ENCODE assay signal across 8 mouse cellular contexts in genomic region chr2:141434731-141435570, GRCm38 (mm10).
DNase-seq lines count a peak whose midpoint lies in the region; ATAC-seq lines count a peak whose summit lies in the region.

No protein-coding gene starts in this region.

- H3K27me3 ChIP-seq in hindbrain, embryonic 14.5 days (ENCODE audit: control insufficient read depth, insufficient read depth, low read length): no peaks in the 10 kb centered on the region
- H3K27me3 ChIP-seq in hindbrain, embryonic 10.5 days (ENCODE audit: insufficient read depth, poor library complexity, severe bottlenecking): no peaks in the 10 kb centered on the region
- no peaks in the 10 kb centered on the region for H3K27me3 ChIP-seq in stomach, embryonic 16.5 days (ENCODE audit: control insufficient read depth, insufficient read depth, low read length)

- H3K4me3 ChIP-seq in hindbrain, embryonic 14.5 days (replicated peaks; ENCODE audit: low read length): no peak overlapping the region
- no peak overlapping the region for H3K4me3 ChIP-seq in hindbrain, embryonic 10.5 days
- 0 out of 2 replicates have a peak overlapping the region, but pooled peaks have one; percentile 17 for H3K4me3 ChIP-seq in stomach, embryonic 16.5 days (replicated peaks; ENCODE audit: low read length)

- ATAC-seq in hindbrain, embryonic 14.5 days (ENCODE audit: low FRiP score): no peak
- peak; percentile 33; the same call in 1 of the 2 replicates for ATAC-seq in stomach, embryonic 16.5 days (ENCODE audit: insufficient read depth, low FRiP score)

- peak; percentile 38 for DNase-seq in hindbrain, embryonic 14.5 days (ENCODE audit: low spot score)
- DNase-seq in hindbrain, embryonic 10.5 days (ENCODE audit: low spot score): no peak
- DNase-seq in cerebellum, adult 11-12 months: peak; percentile 63
- DNase-seq in kidney, adult 9 months: peak; percentile 11
- DNase-seq in left cerebral cortex, postnatal 25 days (ENCODE audit: low spot score in 2 of 2): peak; percentile 28 to 70
- no peak for DNase-seq in yolk sac, embryonic 10.5 days (ENCODE audit: low spot score)
- DNase-seq in heart, postnatal 4 days: no peak

- intact Hi-C loops in left cerebral cortex, postnatal 25 days (cut with DNase I): loop anchor here (10.0 kb wide), 1 partner anchor 820 kb away; no protein-coding TSS in a partner anchor

- peaks cover 12% of the 10 kb centered on the region for H3K4me1 ChIP-seq in hindbrain, embryonic 14.5 days (replicated peaks; ENCODE audit: control insufficient read depth, insufficient read depth, low read length)
- H3K4me1 ChIP-seq in hindbrain, embryonic 10.5 days (replicated peaks): 0 out of 2 replicates have a peak, but pooled peaks cover 5% of the 10 kb centered on the region
- H3K4me1 ChIP-seq in stomach, embryonic 16.5 days (ENCODE audit: control insufficient read depth, insufficient read depth, low read length): no peaks in the 10 kb centered on the region

- H3K9ac ChIP-seq in hindbrain, embryonic 14.5 days: no peak overlapping the region
- H3K9ac ChIP-seq in stomach, embryonic 16.5 days (ENCODE audit: low read length): no peak overlapping the region

- no peaks in the 10 kb centered on the region for H3K36me3 ChIP-seq in hindbrain, embryonic 14.5 days (replicated peaks; ENCODE audit: control insufficient read depth, insufficient read depth)
- H3K36me3 ChIP-seq in hindbrain, embryonic 10.5 days: no peaks in the 10 kb centered on the region
- no peaks in the 10 kb centered on the region for H3K36me3 ChIP-seq in stomach, embryonic 16.5 days (ENCODE audit: control insufficient read depth, insufficient read depth, low read length)

- H3K27ac ChIP-seq in hindbrain, embryonic 14.5 days: no peak overlapping the region; the same call in 1 of the 2 replicates
- no peak overlapping the region for H3K27ac ChIP-seq in hindbrain, embryonic 10.5 days
- peak overlapping the region; percentile 1; the same call in 1 of the 2 replicates for H3K27ac ChIP-seq in stomach, embryonic 16.5 days (ENCODE audit: low read length)

- H3K4me2 ChIP-seq in hindbrain, embryonic 14.5 days (replicated peaks): no peak overlapping the region; the same call in 1 of the 2 replicates
- H3K4me2 ChIP-seq in stomach, embryonic 16.5 days (ENCODE audit: low read depth, low read length): peak overlapping the region; percentile 39

- no peaks in the 10 kb centered on the region for H3K9me3 ChIP-seq in hindbrain, embryonic 14.5 days (ENCODE audit: control insufficient read depth, low read length)
- no peaks in the 10 kb centered on the region for H3K9me3 ChIP-seq in hindbrain, embryonic 10.5 days
- H3K9me3 ChIP-seq in stomach, embryonic 16.5 days (replicated peaks; ENCODE audit: control insufficient read depth, low read length): no peaks in the 10 kb centered on the region

- 51% methylated on average over 16 of the region's 16 CpGs for WGBS in hindbrain, embryonic 14.5 days
- WGBS in hindbrain, embryonic 10.5 days: 76% methylated on average over 16 of the region's 16 CpGs
- 42% methylated on average over 16 of the region's 16 CpGs for WGBS in stomach, embryonic 16.5 days

Comparison
In these comparisons a context has a peak if more than half of its experiments do, and no peak if none do; other contexts are left out.
1. DNase-seq: peak in hindbrain, embryonic 14.5 days (single experiment), cerebellum, adult 11-12 months (single experiment), kidney, adult 9 months (single experiment) and left cerebral cortex, postnatal 25 days (2 of 2); none in hindbrain, embryonic 10.5 days (single experiment), yolk sac, embryonic 10.5 days (single experiment) and heart, postnatal 4 days (single experiment).